Mouse (Mus musculus) intestine, embryonic 16.5 days (tissue): ENCODE data around the gene Mmp15. TPM values are rescaled to one million over a fixed set of nuclear protein-coding genes. Genes with fewer than 3 reads are reported as not detected.

Experiments used
- ATAC-seq: fragments of 200-750 bp; cut with Nextera tagmentation; 2 replicates; pipeline ENCODE4 v1.8.0; 2017; ENCODE audit warnings: moderate TSS enrichment, moderate library complexity
- H3K27ac ChIP-seq: fragments of 300-500 bp; sonication (generic); 2 replicates; pipeline ENCODE4 v1.5.1; 2014; ENCODE audit warnings: mild to moderate bottlenecking, low read length
- H3K27me3 ChIP-seq: fragments of 300-500 bp; sonication (generic); replicated peaks from 2 replicates; pipeline ENCODE4 v1.6.1; 2014; ENCODE audit warnings: low read length, control low read depth, mixed read lengths; ENCODE audit not compliant: control insufficient read depth, insufficient read depth
- H3K36me3 ChIP-seq: fragments of 300-500 bp; sonication (generic); 2 replicates; pipeline ENCODE4 v1.6.1; 2014; ENCODE audit warnings: low read length, control low read depth; ENCODE audit not compliant: control insufficient read depth, insufficient read depth
- H3K4me1 ChIP-seq: fragments of 300-500 bp; sonication (generic); 2 replicates; pipeline ENCODE4 v1.6.1; 2014; ENCODE audit warnings: low read length, control low read depth, mixed read lengths; ENCODE audit not compliant: control insufficient read depth, insufficient read depth
- H3K4me2 ChIP-seq: fragments of 300-500 bp; sonication (generic); 2 replicates; pipeline ENCODE4 v1.6.1; 2014; ENCODE audit warnings: low read depth, low read length, control low read depth
- H3K4me3 ChIP-seq: fragments of 300-500 bp; sonication (generic); 2 replicates; pipeline ENCODE4 v1.5.1; 2014; ENCODE audit warnings: mild to moderate bottlenecking, low read length
- H3K9ac ChIP-seq: fragments of 300-500 bp; sonication (generic); 2 replicates; pipeline ENCODE4 v1.6.1; 2014; ENCODE audit warnings: low read depth, low read length
- H3K9me3 ChIP-seq: fragments of 300-500 bp; sonication (generic); 2 replicates; pipeline ENCODE4 v1.6.1; 2016; ENCODE audit warnings: low read length, control low read depth; ENCODE audit not compliant: control insufficient read depth
- WGBS: fragments of 180-500 bp; shearing (Covaris S2); extraction: QIAGEN DNeasy Blood & Tissue Kit; methylation state at CpG from one replicate; pipeline ENCODE4 v1.1.7; 2014; 5-methylcytosine and 5-hydroxymethylcytosine counted together
- polyA plus RNA-seq: library from polyadenylated mRNA; unstranded; fragments of >200 nt; fragmentation: Nextera tagmentation; extraction: Ambion mirVana; gene quantifications from 2 replicates; pipeline ENCODE4 v1.2.1, GENCODE M21; 2015

Mmp15 gene
- polyA plus RNA-seq, 1 experiment from 2014 or later, result 7.9 TPM

- H3K4me3 ChIP-seq, result no peak overlapping the region
- peaks cover 12% of the 10 kb centered on the region for H3K4me1 ChIP-seq
- H3K36me3 ChIP-seq, result no peaks in the 10 kb centered on the region
- H3K27ac ChIP-seq, result no peak overlapping the region
- H3K27me3 ChIP-seq, result no peaks in the 10 kb centered on the region
- no peaks in the 10 kb centered on the region for H3K9me3 ChIP-seq
- 82% methylated on average over 3 of the region's 3 CpGs for WGBS
- no peak overlapping the region for H3K9ac ChIP-seq
- H3K4me2 ChIP-seq, result no peak overlapping the region
- no peak for ATAC-seq
These were observed 29.5 kb downstream of the Mmp15 start for GRCm38 (mm10) chr8:95381595-95381994.

- 77% methylated on average over 3 of the region's 3 CpGs for WGBS
- Histone ChIP-seq H3K4me3 (no peak overlapping the region), H3K27ac (no peak overlapping the region), H3K9me3 (no peaks in the 10 kb centered on the region), H3K4me2 (no peak overlapping the region), H3K9ac (no peak overlapping the region), H3K36me3 (no peaks in the 10 kb centered on the region), H3K27me3 (no peaks in the 10 kb centered on the region), H3K4me1 (no peaks in the 10 kb centered on the region)
- no peak for ATAC-seq
These were observed 32.4 kb downstream of the Mmp15 start for GRCm38 (mm10) chr8:95384501-95384900.

GRCm38 (mm10) chr8:95386037-95386436 lies 34.0 kb downstream of the Mmp15 start:
- no peak for ATAC-seq
- Histone ChIP-seq H3K9ac (no peak overlapping the region), H3K9me3 (no peaks in the 10 kb centered on the region), H3K27ac (no peak overlapping the region), H3K27me3 (no peaks in the 10 kb centered on the region), H3K4me1 (no peaks in the 10 kb centered on the region), H3K4me2 (no peak overlapping the region), H3K36me3 (no peaks in the 10 kb centered on the region), H3K4me3 (no peak overlapping the region)
- WGBS, result 69% methylated on average over 5 of the region's 5 CpGs

GRCm38 (mm10) chr8:95387221-95387620 lies 35.2 kb downstream of the Mmp15 start:
- H3K9me3 ChIP-seq, result no peaks in the 10 kb centered on the region
- 89% methylated on average over 10 of the region's 10 CpGs for WGBS
- H3K4me1 ChIP-seq, result no peaks in the 10 kb centered on the region
- ATAC-seq, result no peak
- H3K4me2 ChIP-seq, result no peak overlapping the region
- no peak overlapping the region for H3K27ac ChIP-seq
- no peaks in the 10 kb centered on the region for H3K27me3 ChIP-seq
- no peaks in the 10 kb centered on the region for H3K36me3 ChIP-seq
- H3K4me3 ChIP-seq, result no peak overlapping the region
- no peak overlapping the region for H3K9ac ChIP-seq

- WGBS, result 79% methylated on average over 7 of the region's 7 CpGs
- H3K4me2 ChIP-seq, result no peak overlapping the region
- H3K27me3 ChIP-seq, result no peaks in the 10 kb centered on the region
These were observed 35.9 kb downstream of the Mmp15 start for GRCm38 (mm10) chr8:95387936-95388335.

GRCm38 (mm10) chr8:95390312-95390711 lies 38.2 kb downstream of the Mmp15 start:
- Histone ChIP-seq H3K9me3 (no peaks in the 10 kb centered on the region), H3K9ac (no peak overlapping the region), H3K27me3 (no peaks in the 10 kb centered on the region), H3K4me2 (no peak overlapping the region), H3K4me1 (peaks cover 2% of the 10 kb centered on the region; the same call in 1 of the 2 replicates), H3K4me3 (no peak overlapping the region), H3K27ac (no peak overlapping the region), H3K36me3 (no peaks in the 10 kb centered on the region)
- 53% methylated on average over 4 of the region's 4 CpGs for WGBS
- ATAC-seq, result no peak

More at GRCm38 (mm10) chr8:95387936-95388335, 35.9 kb downstream of the Mmp15 start:
- Histone ChIP-seq H3K9me3 (no peaks in the 10 kb centered on the region), H3K27ac (no peak overlapping the region), H3K4me3 (no peak overlapping the region), H3K4me1 (no peaks in the 10 kb centered on the region), H3K36me3 (no peaks in the 10 kb centered on the region), H3K9ac (no peak overlapping the region)
- ATAC-seq, result no peak

GRCm38 (mm10) chr8:95391101-95391500 lies 39.0 kb downstream of the Mmp15 start:
- no peak overlapping the region for H3K4me2 ChIP-seq
- H3K4me1 ChIP-seq, result peaks cover 4% of the 10 kb centered on the region; the same call in 1 of the 2 replicates
- H3K36me3 ChIP-seq, result no peaks in the 10 kb centered on the region
- H3K27me3 ChIP-seq, result no peaks in the 10 kb centered on the region
- WGBS, result 76% methylated on average over 7 of the region's 7 CpGs
- H3K4me3 ChIP-seq, result no peak overlapping the region
- no peaks in the 10 kb centered on the region for H3K9me3 ChIP-seq
- H3K9ac ChIP-seq, result no peak overlapping the region
- no peak overlapping the region for H3K27ac ChIP-seq
- ATAC-seq, result no peak

GRCm38 (mm10) chr8:95392604-95393003 lies 40.5 kb downstream of the Mmp15 start:
- no peaks in the 10 kb centered on the region for H3K27me3 ChIP-seq
- H3K9me3 ChIP-seq, result no peaks in the 10 kb centered on the region
- peak overlapping the region; percentile 41; the same call in 1 of the 2 replicates for H3K27ac ChIP-seq
- WGBS, result 72% methylated on average over 5 of the region's 5 CpGs
- no peak overlapping the region for H3K4me3 ChIP-seq
- no peak overlapping the region for H3K9ac ChIP-seq
- peak; percentile 31; the same call in 1 of the 2 replicates for ATAC-seq
- H3K4me2 ChIP-seq, result no peak overlapping the region
- H3K4me1 ChIP-seq, result peaks cover 10% of the 10 kb centered on the region
- no peaks in the 10 kb centered on the region for H3K36me3 ChIP-seq

GRCm38 (mm10) chr8:95395186-95395918 lies 43.3 kb downstream of the Mmp15 start:
- H3K9ac ChIP-seq, result no peak overlapping the region
- H3K4me3 ChIP-seq, result no peak overlapping the region
- H3K9me3 ChIP-seq, result no peaks in the 10 kb centered on the region
- WGBS, result 33% methylated on average over 8 of the region's 8 CpGs
- peak overlapping the region; percentile 37 for H3K27ac ChIP-seq
- no peaks in the 10 kb centered on the region for H3K36me3 ChIP-seq
- no peak overlapping the region for H3K4me2 ChIP-seq
- peaks cover 10% of the 10 kb centered on the region for H3K4me1 ChIP-seq
- no peaks in the 10 kb centered on the region for H3K27me3 ChIP-seq
- ATAC-seq, result no peak
